Mouse (Mus musculus) liver, embryonic 14.5 days (tissue): ENCODE results near the gene Dppa3.

Experiments used
- CTCF ChIP-seq: IDR thresholded peaks from 2 replicates; pipeline ENCODE4 v1.5.1; 2016; ENCODE audit warnings: antibody characterized with exemption, low read depth, control low read depth
- EP300 ChIP-seq: IDR thresholded peaks from 2 replicates; pipeline ENCODE4 v1.6.1; 2016; ENCODE audit warnings: antibody characterized with exemption, low read depth

DNA sequence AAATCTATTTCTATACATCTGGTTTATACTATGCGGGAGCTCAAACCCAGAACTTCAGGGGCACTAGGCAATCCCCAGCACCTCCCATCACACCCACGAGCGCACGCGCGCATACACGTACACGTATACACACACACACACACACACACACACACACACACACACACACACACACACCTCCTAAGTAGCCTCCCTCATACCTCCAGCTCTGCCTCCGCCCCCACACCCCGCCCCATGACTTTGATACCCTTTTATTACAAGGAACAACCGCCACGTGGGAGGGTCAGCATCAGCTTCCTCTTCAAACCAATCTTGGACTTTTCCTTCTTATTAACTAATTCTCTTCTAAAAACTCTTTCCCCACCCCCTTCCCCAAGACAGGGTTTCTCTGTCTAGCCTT, 18.5 kb upstream of the Dppa3 start:
- TF ChIP-seq CTCF (no peak), EP300 (no peak)
